Comparison of ENCODE assay signal across 13 mouse cellular contexts in the genomic region with DNA sequence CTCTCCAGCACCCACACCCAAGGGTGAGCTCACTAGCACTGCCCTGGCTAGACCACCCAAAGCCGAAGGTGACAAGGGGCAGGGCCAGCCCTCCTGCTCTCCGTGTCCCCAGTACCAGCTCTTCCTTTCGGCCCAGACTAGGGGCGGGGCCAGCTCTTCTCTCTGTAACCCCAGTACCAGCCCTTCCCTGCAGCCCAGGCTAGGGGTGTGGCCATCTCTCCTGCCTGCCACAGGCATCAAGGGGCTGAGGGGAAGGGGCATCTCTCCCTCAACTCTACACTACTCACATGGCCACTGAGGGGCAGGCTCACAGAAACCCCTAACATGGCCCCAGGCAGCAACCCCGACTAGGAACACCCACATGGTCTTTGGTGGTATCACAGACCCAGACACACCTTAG. TPM values are rescaled to one million over a fixed set of nuclear protein-coding genes. Genes with fewer than 3 reads are reported as not detected.
A peak's percentile ranks its signal among the peaks of the same experiment; 100 is the strongest.
DNase-seq lines count a peak whose midpoint lies in the region; ATAC-seq lines count a peak whose summit lies in the region.
"Had no signal": no experiment of that assay in that cellular context is flagged by ENCODE, and none has a peak within 500 bp of the region (broad histone marks: within the 10 kb centered on the region; RNA-seq: fewer than 3 reads in every experiment).

No protein-coding gene starts in this region.

- H3K4me3 ChIP-seq in heart, embryonic 14.5 days (ENCODE audit: control insufficient read depth in 1 of 2, insufficient read depth in 1 of 2, low read depth in 1 of 2, low read length in 2 of 2), result no peak overlapping the region
- no peak overlapping the region for H3K4me3 ChIP-seq in midbrain, embryonic 11.5 days (ENCODE audit: low read depth, low read length)
- no peak overlapping the region for H3K4me3 ChIP-seq in midbrain, embryonic 14.5 days (replicated peaks; ENCODE audit: low read depth, low read length)
- H3K4me3 ChIP-seq in hindbrain, embryonic 13.5 days, result no peak overlapping the region
- H3K4me3 ChIP-seq: gastrocnemius, adult 2 months; myocyte had no signal

- 15% methylated on average over 5 of the region's 5 CpGs for WGBS in heart, embryonic 14.5 days
- WGBS in midbrain, embryonic 11.5 days, result 24% methylated on average over 5 of the region's 5 CpGs
- WGBS in midbrain, embryonic 14.5 days, result 18% methylated on average over 5 of the region's 5 CpGs
- 12% methylated on average over 5 of the region's 5 CpGs for WGBS in hindbrain, embryonic 13.5 days

- H3K36me3 ChIP-seq in heart, embryonic 14.5 days (ENCODE audit: control insufficient read depth, insufficient read depth, low read length), result no peaks in the 10 kb centered on the region
- H3K36me3 ChIP-seq in midbrain, embryonic 11.5 days (ENCODE audit: control insufficient read depth, insufficient read depth, low read length), result no peaks in the 10 kb centered on the region
- H3K36me3 ChIP-seq in midbrain, embryonic 14.5 days (ENCODE audit: control insufficient read depth, insufficient read depth, low read length), result no peaks in the 10 kb centered on the region
- no peaks in the 10 kb centered on the region for H3K36me3 ChIP-seq in hindbrain, embryonic 13.5 days

- ATAC-seq in heart, embryonic 14.5 days (ENCODE audit: insufficient number of reproducible peaks, insufficient read depth, low FRiP score, low read depth), result peak; percentile 22; the same call in 1 of the 2 replicates
- 0 out of 2 replicates have a peak, but pooled peaks have one; percentile 30 for ATAC-seq in midbrain, embryonic 11.5 days (ENCODE audit: low FRiP score)
- no peak for ATAC-seq in midbrain, embryonic 14.5 days (ENCODE audit: low FRiP score, low TSS enrichment)
- 0 out of 2 replicates have a peak, but pooled peaks have one; percentile 22 for ATAC-seq in hindbrain, embryonic 13.5 days (ENCODE audit: low FRiP score)
- ATAC-seq in megakaryocyte-erythroid progenitor cell, adult 5-6 weeks (replicated peaks; ENCODE audit: low FRiP score, low TSS enrichment, poor library complexity, severe bottlenecking), result peak; percentile 50; the same call in 1 of the 2 replicates

- H3K9me3 ChIP-seq in heart, embryonic 14.5 days (ENCODE audit: control insufficient read depth, low read length), result no peaks in the 10 kb centered on the region
- H3K9me3 ChIP-seq in midbrain, embryonic 11.5 days (ENCODE audit: control insufficient read depth, low read length), result no peaks in the 10 kb centered on the region
- H3K9me3 ChIP-seq in midbrain, embryonic 14.5 days (ENCODE audit: control insufficient read depth, low read length), result no peaks in the 10 kb centered on the region
- no peaks in the 10 kb centered on the region for H3K9me3 ChIP-seq in hindbrain, embryonic 13.5 days

- H3K27me3 ChIP-seq in heart, embryonic 14.5 days (ENCODE audit: control insufficient read depth, insufficient read depth, low read length), result no peaks in the 10 kb centered on the region
- no peaks in the 10 kb centered on the region for H3K27me3 ChIP-seq in midbrain, embryonic 11.5 days (ENCODE audit: control insufficient read depth, insufficient read depth, low read length)
- no peaks in the 10 kb centered on the region for H3K27me3 ChIP-seq in midbrain, embryonic 14.5 days (ENCODE audit: control insufficient read depth, insufficient read depth, low read length)
- peaks cover 3% of the 10 kb centered on the region; the same call in 1 of the 2 replicates for H3K27me3 ChIP-seq in hindbrain, embryonic 13.5 days
- H3K27me3 ChIP-seq: CH12.LX had no signal

- peaks cover 17 to 27% of the 10 kb centered on the region in 2 experiments for H3K4me1 ChIP-seq in heart, embryonic 14.5 days (ENCODE audit: control insufficient read depth in 2 of 2, insufficient read depth in 2 of 2, low read length in 2 of 2)
- H3K4me1 ChIP-seq in midbrain, embryonic 11.5 days (ENCODE audit: control insufficient read depth, insufficient read depth, low read length), result peaks cover 3% of the 10 kb centered on the region; the same call in 1 of the 2 replicates
- peaks cover 24% of the 10 kb centered on the region for H3K4me1 ChIP-seq in midbrain, embryonic 14.5 days (ENCODE audit: control insufficient read depth, insufficient read depth, low read length)
- peaks cover 35% of the 10 kb centered on the region for H3K4me1 ChIP-seq in hindbrain, embryonic 13.5 days (replicated peaks)

- no peak overlapping the region for H3K9ac ChIP-seq in heart, embryonic 14.5 days (ENCODE audit: low read length)
- H3K9ac ChIP-seq in midbrain, embryonic 11.5 days (ENCODE audit: low read length), result no peak overlapping the region
- H3K9ac ChIP-seq in midbrain, embryonic 14.5 days (replicated peaks; ENCODE audit: low read length), result no peak overlapping the region
- H3K9ac ChIP-seq in hindbrain, embryonic 13.5 days, result no peak overlapping the region

- H3K27ac ChIP-seq in heart, embryonic 14.5 days (replicated peaks in 1 of 2; ENCODE audit: control insufficient read depth in 1 of 2, insufficient read depth in 1 of 2, low read depth in 2 of 2, low read length in 2 of 2), result no peak overlapping the region
- H3K27ac ChIP-seq in midbrain, embryonic 11.5 days (ENCODE audit: low read depth, low read length), result no peak overlapping the region
- H3K27ac ChIP-seq in midbrain, embryonic 14.5 days (replicated peaks; ENCODE audit: low read depth, low read length), result no peak overlapping the region
- no peak overlapping the region for H3K27ac ChIP-seq in hindbrain, embryonic 13.5 days
- H3K27ac ChIP-seq: gastrocnemius, adult 2 months had no signal

- no peak for DNase-seq in heart, adult 9 months (ENCODE audit: low spot score in 2 of 2)
- DNase-seq in midbrain, embryonic 11.5 days (ENCODE audit: low spot score, missing footprints), result peak; percentile 82
- DNase-seq in midbrain, embryonic 14.5 days, result no peak
- DNase-seq in right cerebral cortex, postnatal 4 days, result no peak
- DNase-seq in testis, postnatal 14 days (ENCODE audit: low spot score), result no peak
- DNase-seq: adrenal gland, postnatal 36 days; cerebellum, adult 8-10 months; gastrocnemius, adult 2 months had no signal

- 0 out of 2 replicates have a peak overlapping the region, but pooled peaks have one; percentile 10 for H3K4me2 ChIP-seq in heart, embryonic 14.5 days (ENCODE audit: low read length)
- H3K4me2 ChIP-seq in midbrain, embryonic 11.5 days, result no peak overlapping the region
- H3K4me2 ChIP-seq in midbrain, embryonic 14.5 days (ENCODE audit: low read length), result no peak overlapping the region
- H3K4me2 ChIP-seq in hindbrain, embryonic 13.5 days, result no peak overlapping the region

RNA-seq across cellular contexts. Expression of gene Serhl, which starts 27.6 kb away (rescaled TPM):
- polyA plus RNA-seq in heart, embryonic 14.5 days (2014; fragmentation: Nextera tagmentation; extraction: Ambion mirVana), result 63.9 and 80.1 TPM in 2 replicates
- 46.9 and 47.0 TPM in 2 replicates for polyA plus RNA-seq in midbrain, embryonic 11.5 days (2014; fragmentation: Nextera tagmentation; extraction: Ambion mirVana)
- polyA plus RNA-seq in midbrain, embryonic 14.5 days (2014; fragmentation: Nextera tagmentation; extraction: Ambion mirVana), result 23.1 and 24.7 TPM in 2 replicates
- 30.8 and 32.4 TPM in 2 replicates for polyA plus RNA-seq in hindbrain, embryonic 13.5 days (2015; fragmentation: Nextera tagmentation; extraction: Ambion mirVana)
- 46.0 and 51.6 TPM in 2 replicates for total RNA-seq in megakaryocyte-erythroid progenitor cell, adult 5-6 weeks (2014; fragmentation: Nextera tagmentation)
- 32.0 and 45.4 TPM in 2 replicates for total RNA-seq in megakaryocyte-erythroid progenitor cell, adult 5-6 weeks (2017)

RNA-seq across cellular contexts. Expression of gene Nfam1, which starts 28.6 kb away (rescaled TPM):
- 1.9 and 2.6 TPM in 2 replicates for polyA plus RNA-seq in heart, embryonic 14.5 days (2014; fragmentation: Nextera tagmentation; extraction: Ambion mirVana)
- 3.9 and 4.0 TPM in 2 replicates for polyA plus RNA-seq in midbrain, embryonic 11.5 days (2014; fragmentation: Nextera tagmentation; extraction: Ambion mirVana)
- 1.2 and 2.9 TPM in 2 replicates for polyA plus RNA-seq in midbrain, embryonic 14.5 days (2014; fragmentation: Nextera tagmentation; extraction: Ambion mirVana)
- 2.0 and 2.2 TPM in 2 replicates for polyA plus RNA-seq in hindbrain, embryonic 13.5 days (2015; fragmentation: Nextera tagmentation; extraction: Ambion mirVana)
- 3.7 and 4.1 TPM in 2 replicates for total RNA-seq in megakaryocyte-erythroid progenitor cell, adult 5-6 weeks (2014; fragmentation: Nextera tagmentation)
- total RNA-seq in megakaryocyte-erythroid progenitor cell, adult 5-6 weeks (2017), result 2.7 and 6.9 TPM in 2 replicates
- polyA plus RNA-seq: myocyte had no signal
